Mouse (Mus musculus) liver, adult 2 months (tissue): Measurements from ENCODE around the gene Gsg1l. TPM values are rescaled to one million over a fixed set of nuclear protein-coding genes. Genes with fewer than 3 reads are reported as not detected.

Experiments used
- DNase-seq: peaks from one replicate; pipeline ENCODE4 v3.0.0-alpha.2; 2011; ENCODE audit warnings: low read depth, low spot score; ENCODE audit errors: extremely low read depth
- H3K27ac ChIP-seq: fragments of 200-500 bp; replicated peaks from 2 replicates; pipeline ENCODE4 v1.5.1; 2012; ENCODE audit warnings: low read depth, mild to moderate bottlenecking, control low read depth, inconsistent platforms, low read length; ENCODE audit not compliant: insufficient read depth
- H3K27me3 ChIP-seq: fragments of 200-500 bp; 2 replicates; pipeline ENCODE4 v1.6.1; 2012; ENCODE audit warnings: mild to moderate bottlenecking, moderate library complexity, low read length, inconsistent platforms; ENCODE audit not compliant: control insufficient read depth, insufficient read depth
- H3K36me3 ChIP-seq: fragments of 200-500 bp; 2 replicates; pipeline ENCODE4 v1.6.1; 2012; ENCODE audit warnings: low read length, inconsistent platforms; ENCODE audit not compliant: control insufficient read depth, insufficient read depth
- H3K4me1 ChIP-seq: fragments of 200-500 bp; 2 replicates; pipeline ENCODE4 v1.6.1; 2011; ENCODE audit warnings: low read length; ENCODE audit not compliant: control insufficient read depth, insufficient read depth
- H3K4me3 ChIP-seq: fragments of 200-500 bp; 2 replicates; pipeline ENCODE4 v1.5.1; 2011; ENCODE audit warnings: low read depth, mild to moderate bottlenecking, control low read depth, low read length, moderate library complexity; ENCODE audit not compliant: insufficient read depth
- H3K79me2 ChIP-seq: fragments of 200-500 bp; 2 replicates; pipeline ENCODE4 v1.6.1; 2012; ENCODE audit warnings: inconsistent platforms, mild to moderate bottlenecking, low read length, moderate library complexity; ENCODE audit not compliant: control insufficient read depth, insufficient read depth
- H3K9ac ChIP-seq: fragments of 200-500 bp; 2 replicates; pipeline ENCODE4 v1.6.1; 2012; ENCODE audit warnings: low read depth, mild to moderate bottlenecking, control low read depth, inconsistent platforms, low read length
- CTCF ChIP-seq: fragments of 200-500 bp; IDR thresholded peaks from 2 replicates; pipeline ENCODE4 v1.5.1; 2011; ENCODE audit warnings: low read depth, low read length, control low read depth
- POLR2A ChIP-seq: fragments of 200-500 bp; IDR thresholded peaks from 2 replicates; pipeline ENCODE4 v1.6.1; 2011; ENCODE audit warnings: low read length, control low read depth; ENCODE audit not compliant: insufficient read depth; ENCODE audit errors: extremely low read depth
- WGBS: fragments of 180-500 bp; shearing (Covaris S2); methylation state at CpG from one replicate; pipeline ENCODE4 v1.1.7; 2018; 5-methylcytosine and 5-hydroxymethylcytosine counted together
- polyA plus RNA-seq: library from polyadenylated mRNA; depleted of rRNA; stranded (reverse); fragments of >200 nt; gene quantifications from 2 replicates; pipeline ENCODE4 v1.2.3, GENCODE M21; 2012
- total RNA-seq: library from RNA; depleted of rRNA; stranded (reverse); fragments of >200 nt; gene quantifications from 2 replicates; pipeline ENCODE4 v1.2.3, GENCODE M21; 2014

Gsg1l gene
- total and polyA plus RNA-seq, 2 experiments = 0.31 TPM; not detected in 1

DNA sequence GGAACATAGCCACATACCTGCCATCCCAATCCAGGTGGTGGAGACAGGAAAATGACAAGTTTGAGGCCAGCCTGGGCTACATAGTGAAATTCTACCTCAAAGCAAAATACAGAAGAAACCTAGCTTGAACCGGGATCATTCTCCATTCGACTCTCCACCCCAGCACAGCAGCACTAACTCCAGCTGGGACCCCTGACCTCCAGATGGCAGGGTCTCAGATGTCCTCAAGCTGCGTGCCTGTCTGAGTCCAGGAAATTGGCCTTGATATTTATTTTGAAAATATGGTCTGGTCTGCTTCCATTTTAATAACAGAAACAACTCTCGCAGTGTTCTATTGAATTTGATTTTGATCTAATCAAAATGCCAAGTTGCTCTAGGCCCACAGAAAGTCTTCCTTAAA, 195.1 kb downstream of the Gsg1l start:
- H3K36me3 ChIP-seq = no peaks in the 10 kb centered on the region
- no peak overlapping the region for H3K9ac ChIP-seq
- H3K27ac ChIP-seq = no peak overlapping the region
- no peaks in the 10 kb centered on the region for H3K4me1 ChIP-seq
- 72% methylated on average over 4 of the region's 4 CpGs for WGBS
- no peak for TF ChIP-seq POLR2A
- TF ChIP-seq CTCF = no peak
- no peaks in the 10 kb centered on the region for H3K79me2 ChIP-seq
- no peak for DNase-seq
- no peaks in the 10 kb centered on the region for H3K27me3 ChIP-seq
- no peak overlapping the region for H3K4me3 ChIP-seq

- Histone ChIP-seq H3K9ac (no peak overlapping the region), H3K27me3 (no peaks in the 10 kb centered on the region), H3K79me2 (no peaks in the 10 kb centered on the region), H3K4me1 (no peaks in the 10 kb centered on the region), H3K4me3 (no peak overlapping the region), H3K36me3 (no peaks in the 10 kb centered on the region), H3K27ac (no peak overlapping the region)
- DNase-seq = no peak
- TF ChIP-seq POLR2A = no peak
- whole genome bisulfite sequencing = 78% methylated on average over 4 of the region's 4 CpGs
Measured at GRCm38 (mm10) chr7:125886116-125886680, 196.0 kb downstream of the Gsg1l start.

GRCm38 (mm10) chr7:125883232-125883631, 199.0 kb downstream of the Gsg1l start:
- WGBS = 75% methylated on average over 2 of the region's 2 CpGs
- Histone ChIP-seq H3K4me3 (no peak overlapping the region), H3K36me3 (no peaks in the 10 kb centered on the region), H3K27me3 (no peaks in the 10 kb centered on the region), H3K4me1 (no peaks in the 10 kb centered on the region), H3K27ac (no peak overlapping the region), H3K79me2 (no peaks in the 10 kb centered on the region), H3K9ac (no peak overlapping the region)
- no peak for TF ChIP-seq CTCF
- no peak for DNase-seq

DNA sequence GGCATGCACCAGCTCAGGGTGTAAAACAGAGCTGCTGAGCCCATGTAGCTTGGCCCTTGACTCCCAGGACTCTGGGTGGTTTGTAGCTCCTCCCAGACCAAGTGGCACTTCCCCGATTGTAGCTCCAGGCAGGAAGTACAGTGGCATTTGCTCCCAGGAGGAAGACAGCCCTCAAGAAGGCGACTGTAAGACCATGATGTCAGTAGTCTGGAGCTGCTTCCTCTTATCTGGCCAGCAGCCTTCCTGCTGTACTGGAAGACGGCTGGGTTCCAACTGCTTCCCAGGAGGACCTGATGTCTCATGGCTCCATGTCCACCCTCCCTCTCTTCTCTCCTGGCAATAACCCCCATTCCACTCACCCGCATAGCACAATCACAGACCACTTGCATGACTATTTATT, 204.2 kb downstream of the Gsg1l start:
- Histone ChIP-seq H3K27ac (no peak overlapping the region), H3K36me3 (no peaks in the 10 kb centered on the region), H3K27me3 (no peaks in the 10 kb centered on the region), H3K79me2 (no peaks in the 10 kb centered on the region), H3K4me1 (no peaks in the 10 kb centered on the region), H3K4me3 (no peak overlapping the region), H3K9ac (no peak overlapping the region)
- TF ChIP-seq CTCF = no peak
- no peak for TF ChIP-seq POLR2A
- 61% methylated on average over 4 of the region's 4 CpGs for WGBS
- no peak for DNase-seq

- Histone ChIP-seq H3K4me1 (no peaks in the 10 kb centered on the region), H3K4me3 (no peak overlapping the region), H3K9ac (no peak overlapping the region), H3K36me3 (no peaks in the 10 kb centered on the region), H3K27ac (no peak overlapping the region), H3K79me2 (no peaks in the 10 kb centered on the region), H3K27me3 (no peaks in the 10 kb centered on the region)
- no peak for TF ChIP-seq POLR2A
- no peak for TF ChIP-seq CTCF
- no peak for DNase-seq
- 87% methylated on average over 6 of the region's 6 CpGs for WGBS
Measured at GRCm38 (mm10) chr7:125873971-125874495, 208.2 kb downstream of the Gsg1l start.

GRCm38 (mm10) chr7:125872874-125873273, 209.3 kb downstream of the Gsg1l start:
- WGBS = 87% methylated on average over 3 of the region's 3 CpGs
- TF ChIP-seq POLR2A = no peak
- TF ChIP-seq CTCF = no peak
- no peak for DNase-seq
- Histone ChIP-seq H3K27ac (no peak overlapping the region), H3K27me3 (no peaks in the 10 kb centered on the region), H3K36me3 (no peaks in the 10 kb centered on the region), H3K4me3 (no peak overlapping the region), H3K79me2 (no peaks in the 10 kb centered on the region), H3K4me1 (no peaks in the 10 kb centered on the region), H3K9ac (no peak overlapping the region)
